Mouse (Mus musculus) brain, embryonic 18.5 days (tissue): ENCODE data around the gene Defb22.

Experiments
- DNase-seq: peaks from one replicate; pipeline ENCODE4 v3.0.0-alpha.2; 2012; ENCODE audit warnings: low read depth, low spot score

Gene Defb22

DNA sequence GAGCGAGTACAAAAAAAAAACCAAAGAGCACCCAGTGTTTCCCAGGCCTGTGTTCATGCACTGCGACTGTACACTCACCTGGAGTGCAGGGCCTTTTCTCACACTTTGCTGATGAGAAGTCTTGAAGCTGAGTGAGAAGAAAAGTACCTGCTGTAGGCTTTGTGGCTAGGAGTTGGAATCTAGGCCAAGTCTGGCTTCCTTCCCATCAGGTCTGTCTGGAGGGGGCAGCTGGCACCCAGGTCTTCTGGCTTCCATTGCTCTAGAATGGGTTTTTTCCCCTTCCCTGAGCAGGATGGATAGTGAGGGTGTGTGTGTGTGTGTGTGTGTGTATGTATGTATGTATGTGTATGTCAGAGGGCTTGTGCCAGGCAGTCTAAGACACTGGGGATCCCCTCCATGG lies 50.1 kb downstream of the Defb22 start:
- DNase-seq: no peak

DNA sequence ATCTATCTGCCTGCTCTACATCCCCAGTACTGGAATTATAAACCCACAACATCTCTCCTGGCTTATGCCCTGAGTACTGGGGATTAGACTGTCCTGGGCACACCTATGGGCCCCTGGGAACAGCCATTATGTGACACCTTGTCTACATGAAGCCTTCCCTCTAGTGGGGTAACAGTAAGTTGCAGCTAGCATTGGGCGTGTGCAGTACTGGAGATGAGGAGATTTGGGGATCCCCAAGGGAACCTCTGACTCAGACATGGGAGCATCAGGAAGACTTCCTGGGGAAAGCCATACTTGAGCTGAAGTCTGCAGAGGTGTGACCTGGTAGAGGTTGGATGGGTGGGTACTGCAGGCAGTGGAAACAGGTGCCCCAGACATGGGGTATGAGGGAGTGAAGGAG lies 51.0 kb downstream of the Defb22 start:
- no peak for DNase-seq

DNA sequence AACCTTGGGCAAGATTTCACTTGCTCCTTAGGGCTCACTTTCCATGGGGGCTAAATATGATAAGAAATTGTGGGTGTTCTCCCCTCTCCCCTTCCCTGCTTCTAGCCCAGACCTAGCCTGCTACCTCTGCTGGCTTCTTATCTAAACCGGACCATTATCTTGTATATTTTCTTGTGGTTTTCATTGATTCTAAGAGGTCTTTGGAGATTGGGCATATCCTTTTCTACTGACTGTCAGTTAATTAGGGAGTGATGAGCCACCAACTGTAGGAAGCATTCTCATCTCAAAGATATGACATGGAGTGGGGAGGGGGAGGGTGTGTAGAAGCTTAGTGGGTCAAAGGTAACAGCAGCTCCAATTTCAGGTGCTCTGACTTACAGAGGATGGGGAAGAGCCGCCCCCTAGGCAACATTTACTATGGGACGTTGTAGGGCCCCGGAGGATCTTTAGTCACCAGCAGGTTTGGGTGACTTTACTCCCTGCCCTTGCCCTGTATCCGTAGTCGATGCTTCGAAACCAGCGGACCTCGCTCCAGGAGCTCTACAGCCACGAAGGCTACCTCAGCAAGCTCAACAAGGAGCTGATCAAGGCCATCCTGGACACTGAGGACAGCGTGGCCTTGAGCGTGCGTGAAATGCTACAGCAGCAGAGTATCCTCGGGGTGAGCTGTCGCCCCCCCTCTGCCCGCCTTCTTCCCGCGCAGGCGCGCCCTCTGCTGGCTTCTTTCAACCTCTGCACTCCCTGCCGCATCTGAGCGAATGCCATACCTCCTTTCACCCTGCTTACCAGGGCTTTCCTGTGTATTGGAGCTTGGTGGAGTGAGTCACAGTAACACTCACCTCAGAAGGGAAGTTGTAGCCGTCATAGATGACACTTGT lies 52.7 kb downstream of the Defb22 start:
- no peak for DNase-seq

DNA sequence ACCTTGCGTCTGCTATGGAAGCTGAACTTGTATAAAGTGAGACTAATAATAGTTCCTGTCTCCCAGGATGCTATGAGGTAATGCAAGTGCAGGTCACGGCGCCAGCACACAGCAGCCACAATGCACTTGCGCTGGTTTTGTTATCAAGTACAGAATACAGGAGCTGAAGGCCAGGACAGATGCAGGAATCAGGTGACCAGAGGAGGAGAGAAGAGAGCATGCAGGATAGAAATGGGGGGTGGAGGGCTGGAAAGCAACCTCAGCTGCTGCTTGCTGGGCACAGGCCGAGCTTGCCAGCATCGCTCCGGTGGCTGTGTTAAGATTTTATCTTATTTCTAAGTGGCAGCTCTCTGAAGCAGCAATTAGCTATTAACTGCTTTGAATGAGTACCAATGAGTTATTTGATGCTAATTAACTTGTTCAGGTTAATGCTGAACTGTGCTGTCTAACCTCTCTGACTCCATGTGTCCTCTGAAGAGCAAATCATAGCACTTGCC lies 53.5 kb downstream of the Defb22 start:
- no peak for DNase-seq
